Mouse (Mus musculus): ENCODE results near the gene Slfn4.
"Not testable (repeated sequence)": the region's sequence is repeated elsewhere in the genome, so short reads cannot be mapped to it uniquely, and the experiment has no call there.

The Slfn4 gene

GRCm38 (mm10) chr11:83174948-83175539 is at the start of gene Slfn4:
Gene Slfn4 (plus strand): TSS chr11:83175186.
- no peak for DNase-seq (ENCODE audit: low spot score in 2 of 2)

GRCm38 (mm10) chr11:83125633-83126032 is 49.4 kb upstream of the Slfn4 start:
- not testable (repeated sequence) for DNase-seq (ENCODE audit: low spot score in 2 of 2)

- not testable (repeated sequence) for DNase-seq (ENCODE audit: low spot score in 2 of 2)
These were observed 37.7 kb upstream of the Slfn4 start for GRCm38 (mm10) chr11:83137253-83137652.

DNA sequence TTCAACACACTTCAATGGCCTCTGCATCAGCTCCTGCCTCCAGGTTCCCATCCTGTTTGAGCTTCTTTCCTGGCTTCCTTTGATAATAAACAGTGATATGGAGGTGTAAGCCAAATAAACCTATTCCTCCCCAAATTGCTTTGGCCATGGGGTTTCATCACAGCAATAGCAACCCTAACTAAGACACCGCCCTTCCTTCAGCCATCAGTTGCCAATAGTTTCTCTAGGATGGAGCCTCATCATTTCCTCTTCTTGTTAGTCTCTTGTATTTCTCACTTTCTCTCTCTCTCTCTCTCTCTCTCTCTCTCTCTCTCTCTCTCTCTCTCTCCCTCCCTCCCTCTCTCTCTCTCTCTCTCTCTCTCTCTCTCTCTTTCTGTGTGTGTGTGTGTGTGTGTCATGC is 26.0 kb upstream of the Slfn4 start:
- not testable (repeated sequence) for DNase-seq (ENCODE audit: low spot score in 2 of 2)

DNA sequence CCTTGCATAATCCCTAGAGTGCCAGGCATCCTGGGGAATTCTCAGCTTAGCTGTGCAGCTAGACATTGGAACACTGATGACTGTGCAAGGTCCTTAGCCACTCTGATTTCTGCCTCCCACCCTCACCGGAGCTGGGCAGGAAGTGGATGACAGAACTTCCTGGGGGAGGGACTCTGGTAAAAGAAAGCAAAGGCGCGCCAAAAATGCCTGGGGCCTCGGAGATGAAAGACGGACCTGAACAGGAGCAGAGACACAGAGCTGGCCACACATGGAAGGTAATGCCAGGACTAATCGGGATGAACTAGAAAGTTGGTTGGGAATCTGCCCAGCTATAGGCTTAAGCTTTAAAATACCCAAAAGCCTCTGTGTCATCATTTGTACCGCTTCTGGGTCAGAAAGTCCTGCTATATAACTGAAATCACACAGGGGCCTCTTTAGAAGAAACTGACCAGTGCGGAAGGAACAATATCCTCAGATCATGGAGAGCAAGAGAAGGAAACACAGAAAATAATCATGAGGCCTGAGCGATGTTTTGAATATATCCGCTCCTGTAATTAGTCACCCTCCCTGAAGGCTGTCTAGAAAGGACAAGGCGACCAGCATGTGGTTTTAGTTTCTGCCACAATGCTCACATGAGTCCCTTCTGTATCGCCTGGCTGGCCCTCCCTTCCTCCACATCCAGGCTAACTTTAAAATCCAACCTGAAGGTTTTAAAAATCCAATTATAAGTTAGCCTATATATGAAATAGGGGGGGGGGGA is 16.3 kb downstream of the Slfn4 start, which contains the start of gene Slfn3:
Gene Slfn3 (plus strand): TSS at position 197 of the 760 bp plus-strand sequence.
- DNase-seq (ENCODE audit: low spot score in 2 of 2) = peak in 1 of 2 experiments; percentile 7

DNA sequence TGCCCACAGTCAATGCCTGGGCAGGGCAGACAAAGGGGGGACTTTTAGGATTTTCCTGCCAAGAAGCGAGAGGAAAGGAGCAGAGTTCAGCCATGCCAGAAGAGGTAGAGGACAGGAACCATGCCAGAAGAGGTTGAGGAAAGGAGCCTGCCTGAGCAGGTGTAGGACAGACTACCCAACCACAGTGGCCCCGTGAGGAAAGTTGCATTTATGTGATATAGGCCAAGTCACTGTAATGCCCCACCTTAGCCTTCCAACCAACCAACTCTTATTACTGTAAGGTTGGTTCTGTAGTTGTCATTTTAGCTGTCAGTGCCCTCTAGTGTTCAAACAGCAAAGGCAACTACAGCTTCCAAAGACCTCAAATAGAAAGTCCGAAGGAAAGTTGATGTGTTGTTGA is 17.0 kb downstream of the Slfn4 start:
- DNase-seq (ENCODE audit: low spot score in 2 of 2) = no peak

- no peak for DNase-seq (ENCODE audit: low spot score in 2 of 2)
These were observed 30.0 kb downstream of the Slfn4 start for GRCm38 (mm10) chr11:83205002-83205401.

DNA sequence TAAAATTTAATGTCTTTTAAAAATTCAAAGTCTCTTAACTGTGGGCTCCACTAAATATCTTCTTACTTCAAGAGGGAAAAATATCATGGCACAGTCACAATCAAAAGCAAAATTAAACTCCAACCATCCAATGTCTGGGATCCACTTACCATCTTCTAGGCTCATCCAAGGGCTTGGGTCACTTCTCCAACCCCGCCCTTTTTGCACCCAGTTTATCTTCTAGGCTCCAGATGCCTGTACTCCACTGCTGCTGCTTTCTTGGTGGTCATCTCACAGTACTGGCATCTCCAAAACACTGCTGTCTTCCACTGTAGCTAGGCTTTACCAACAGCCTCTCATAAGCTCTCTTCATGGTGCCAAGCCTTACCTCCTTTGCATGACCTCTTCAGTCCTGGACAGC is 41.1 kb downstream of the Slfn4 start:
- DNase-seq (ENCODE audit: low spot score in 2 of 2) = no peak

- no peak for DNase-seq (ENCODE audit: low spot score in 2 of 2)
These were observed 46.4 kb downstream of the Slfn4 start for GRCm38 (mm10) chr11:83221328-83221877.

DNA sequence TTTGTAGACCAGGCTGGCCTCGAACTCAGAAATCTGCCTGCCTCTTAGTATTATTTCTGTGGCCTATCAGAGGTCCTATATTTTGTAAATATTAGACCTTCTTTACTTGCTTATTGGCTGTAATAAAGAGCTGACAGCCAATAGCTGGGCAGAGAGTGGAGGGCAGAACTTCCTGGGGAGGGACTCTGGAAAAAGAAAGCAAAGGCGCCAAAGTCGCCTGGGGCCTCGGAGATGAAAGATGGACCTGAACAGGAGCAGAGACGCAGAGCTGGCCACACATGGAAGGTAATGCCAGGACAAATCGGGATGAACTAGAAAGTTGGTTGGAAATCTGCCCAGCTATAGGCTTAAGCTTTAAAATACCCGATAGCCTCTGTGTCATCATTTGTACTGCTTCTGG is 48.4 kb downstream of the Slfn4 start:
- no peak for DNase-seq (ENCODE audit: low spot score in 2 of 2)

DNA sequence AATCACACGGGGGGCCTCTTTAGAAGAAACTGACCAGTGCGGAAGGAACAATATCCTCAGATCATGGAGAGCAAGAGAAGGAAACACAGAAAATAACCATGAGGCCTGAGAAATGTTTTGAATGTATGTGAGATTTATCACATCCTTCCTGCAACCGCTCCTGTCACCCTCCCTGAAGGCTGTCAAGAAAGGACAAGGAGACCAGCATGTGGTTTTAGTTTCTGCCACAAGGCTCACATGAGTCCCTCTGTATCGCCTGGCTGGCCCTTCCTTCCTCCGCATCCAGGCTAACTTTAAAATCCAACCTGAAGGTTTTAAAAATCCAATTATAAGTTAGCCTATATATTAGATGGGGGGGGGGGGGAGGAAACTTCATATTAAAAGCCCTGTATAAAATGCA is 48.8 kb downstream of the Slfn4 start:
- DNase-seq (ENCODE audit: low spot score in 2 of 2) = not testable (repeated sequence)

DNA sequence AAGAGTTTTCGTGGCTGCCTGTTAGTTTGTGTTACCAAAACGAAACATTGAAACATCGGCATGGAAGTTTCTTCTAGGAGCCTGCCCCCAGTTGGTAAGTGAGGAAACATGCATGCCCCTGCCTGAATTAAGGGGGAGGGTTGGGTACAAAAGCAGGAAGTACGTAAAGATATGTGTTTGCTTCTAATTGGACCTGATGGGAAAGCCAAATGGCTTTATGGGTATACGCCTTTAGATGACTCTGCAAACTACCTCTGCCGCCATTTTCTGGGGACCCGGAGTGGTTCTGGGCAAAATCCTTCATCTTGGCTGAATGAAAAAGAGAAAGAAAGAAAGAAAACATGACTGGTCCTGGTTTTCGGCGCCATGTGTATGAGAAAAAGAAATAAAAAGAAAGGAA is 49.2 kb downstream of the Slfn4 start:
- no peak for DNase-seq (ENCODE audit: low spot score in 2 of 2)

DNA sequence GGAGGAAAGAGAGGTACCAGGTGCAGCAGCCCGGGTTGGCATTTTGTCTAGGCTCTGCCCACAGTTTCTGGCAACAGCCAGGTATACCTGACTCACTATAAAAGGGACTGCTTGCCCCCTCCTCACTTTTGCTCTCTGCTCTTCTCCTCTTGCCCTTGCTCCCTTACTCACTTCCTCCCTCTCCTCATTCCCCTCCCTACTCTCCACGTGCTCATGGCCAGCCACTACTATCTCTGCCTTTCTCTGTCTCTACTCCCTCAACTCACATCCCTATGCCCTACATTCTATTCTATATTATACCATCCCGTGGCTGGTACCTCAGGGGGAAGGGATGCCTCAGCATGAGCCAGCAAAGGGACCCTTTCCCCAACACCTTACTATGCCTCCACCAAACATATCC is 49.8 kb downstream of the Slfn4 start:
- no peak for DNase-seq (ENCODE audit: low spot score in 2 of 2)

DNA sequence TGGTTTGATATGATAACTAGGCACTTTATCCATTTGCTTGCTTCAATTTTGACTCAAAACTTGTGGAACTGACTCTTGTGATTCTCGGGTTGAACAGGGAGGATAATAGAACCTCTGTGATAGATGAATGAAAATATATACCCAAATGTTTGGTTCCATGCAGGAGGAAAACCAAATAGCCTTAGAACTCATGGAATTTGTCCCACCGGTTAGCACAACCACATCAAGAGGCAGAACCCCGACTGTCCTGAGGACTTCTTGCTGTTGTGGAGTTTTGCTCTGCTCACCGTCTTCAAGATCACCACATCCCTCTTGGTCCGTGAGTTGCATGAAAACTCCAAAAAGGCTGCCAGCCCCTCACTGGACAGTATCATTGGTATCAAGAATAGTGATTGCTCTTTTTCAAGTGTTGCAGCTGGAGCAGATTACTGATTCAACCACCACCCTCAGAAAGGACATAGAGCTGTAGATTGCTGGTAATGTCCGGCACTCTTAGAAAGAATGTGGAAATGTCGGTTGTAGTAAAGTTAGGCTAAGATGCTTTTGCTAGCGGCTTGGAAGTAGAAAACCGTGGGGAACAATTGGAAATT is 50.5 kb downstream of the Slfn4 start:
- no peak for DNase-seq (ENCODE audit: low spot score in 2 of 2)

GRCm38 (mm10) chr11:83227926-83228723 is 53.1 kb downstream of the Slfn4 start:
- DNase-seq (ENCODE audit: low spot score in 2 of 2) = no peak

- DNase-seq (ENCODE audit: low spot score in 2 of 2) = no peak
These were observed 56.0 kb downstream of the Slfn4 start for GRCm38 (mm10) chr11:83230966-83231365.

- DNase-seq (ENCODE audit: low spot score in 2 of 2) = not testable (repeated sequence)
These were observed 58.6 kb downstream of the Slfn4 start for GRCm38 (mm10) chr11:83233621-83234020.

DNA sequence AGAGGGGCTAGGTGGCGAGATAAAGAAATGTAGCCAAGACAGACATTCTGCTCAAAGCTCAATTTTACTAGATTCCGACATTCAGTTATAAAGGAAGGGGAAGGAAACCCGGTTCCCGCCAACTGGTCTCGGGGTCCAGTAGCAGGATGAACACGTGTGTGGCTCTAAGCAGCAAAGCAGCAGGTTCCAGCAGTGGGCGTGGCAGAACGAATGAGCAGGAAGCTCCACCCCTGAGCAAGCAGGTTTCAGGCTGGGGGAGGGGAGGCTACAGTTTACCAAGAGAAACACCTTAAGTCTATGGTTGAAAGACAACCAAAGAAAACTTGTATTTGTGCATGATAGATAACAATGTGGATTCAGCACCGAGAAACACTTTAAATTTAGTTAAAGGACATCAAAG is 62.4 kb downstream of the Slfn4 start:
- DNase-seq (ENCODE audit: low spot score in 2 of 2) = not testable (repeated sequence)

GRCm38 (mm10) chr11:83238389-83238788 is 63.4 kb downstream of the Slfn4 start:
- no peak for DNase-seq (ENCODE audit: low spot score in 2 of 2)

- DNase-seq (ENCODE audit: low spot score in 2 of 2) = no peak
These were observed 64.8 kb downstream of the Slfn4 start for GRCm38 (mm10) chr11:83239811-83240210.

Data from cerebellum, postnatal 4 days (tissue).